Mouse (Mus musculus): ENCODE data around the gene Hivep3.

GRCm38 (mm10) chr4:119738641-119739040 is 5.1 kb downstream of the Hivep3 start:
- no peak for TF ChIP-seq CTCF (IDR thresholded peaks at IDR 0.05; ENCODE audit: borderline replicate concordance, control insufficient read depth, extremely low read depth, insufficient read depth, low read length, poor library complexity)
- no peak for TF ChIP-seq POLR2A (IDR thresholded peaks at IDR 0.05; ENCODE audit: control insufficient read depth, extremely low read depth, insufficient read depth, low read length, poor library complexity)

Measured in thymus, adult 2 months (tissue).